Mouse (Mus musculus): ENCODE results near the gene Bag5. TPM values are rescaled to one million over a fixed set of nuclear protein-coding genes. Genes with fewer than 3 reads are reported as not detected.

Gene Bag5
- polyA plus RNA-seq (2017; shearing (Covaris generic)), result 53.1 TPM

GRCm38 (mm10) chr12:111713004-111713651 lies at the start of gene Bag5, which contains the start of gene Apopt1:
TSS of gene Bag5 (minus strand) at chr12:111713257.
TSS of gene Apopt1 (plus strand) at chr12:111713261.

DNA sequence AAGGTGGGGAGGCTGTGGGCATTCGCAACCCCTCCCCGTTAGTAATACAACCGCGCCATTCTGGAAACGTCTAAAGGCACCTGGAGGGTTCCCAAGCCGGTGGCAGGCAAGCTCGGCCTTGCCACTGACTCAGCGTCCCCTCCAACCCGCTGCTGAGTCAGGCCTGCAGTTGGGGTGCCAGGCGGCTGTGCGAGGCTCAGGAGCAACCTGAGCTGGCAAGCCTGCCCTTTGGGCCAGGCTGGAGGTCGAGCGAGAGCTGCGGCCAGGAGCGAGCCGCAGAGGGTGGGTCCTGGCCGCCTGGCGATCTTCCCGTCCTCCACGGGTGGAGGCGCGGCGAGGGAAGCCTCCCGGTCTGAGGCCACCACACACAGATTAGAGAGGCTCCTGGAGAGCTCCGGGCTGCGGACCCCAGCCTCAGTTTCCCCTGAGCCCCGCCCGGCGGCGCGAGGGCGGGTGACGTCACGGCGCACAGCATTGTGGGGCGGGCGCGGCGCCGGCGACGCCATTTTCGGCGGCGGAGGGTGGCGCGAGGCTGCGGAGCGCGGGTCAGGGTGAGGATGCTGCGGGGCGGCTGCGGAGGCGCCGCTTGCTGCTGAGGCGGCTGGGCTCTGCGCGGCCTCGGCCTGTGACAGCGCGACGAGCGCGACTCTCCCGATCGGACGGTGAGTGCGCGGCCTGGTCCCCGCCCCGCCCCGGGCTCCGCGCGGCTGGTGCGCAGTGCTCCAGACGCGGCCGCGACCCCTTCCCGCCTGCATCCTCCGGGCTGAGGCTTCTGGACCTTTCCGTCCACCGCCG lies 45.5 kb upstream of the Bag5 start, which contains the start of gene Klc1:
Gene Klc1, plus strand, starts transcription at position 469 of the 795 bp plus-strand sequence.

DNA sequence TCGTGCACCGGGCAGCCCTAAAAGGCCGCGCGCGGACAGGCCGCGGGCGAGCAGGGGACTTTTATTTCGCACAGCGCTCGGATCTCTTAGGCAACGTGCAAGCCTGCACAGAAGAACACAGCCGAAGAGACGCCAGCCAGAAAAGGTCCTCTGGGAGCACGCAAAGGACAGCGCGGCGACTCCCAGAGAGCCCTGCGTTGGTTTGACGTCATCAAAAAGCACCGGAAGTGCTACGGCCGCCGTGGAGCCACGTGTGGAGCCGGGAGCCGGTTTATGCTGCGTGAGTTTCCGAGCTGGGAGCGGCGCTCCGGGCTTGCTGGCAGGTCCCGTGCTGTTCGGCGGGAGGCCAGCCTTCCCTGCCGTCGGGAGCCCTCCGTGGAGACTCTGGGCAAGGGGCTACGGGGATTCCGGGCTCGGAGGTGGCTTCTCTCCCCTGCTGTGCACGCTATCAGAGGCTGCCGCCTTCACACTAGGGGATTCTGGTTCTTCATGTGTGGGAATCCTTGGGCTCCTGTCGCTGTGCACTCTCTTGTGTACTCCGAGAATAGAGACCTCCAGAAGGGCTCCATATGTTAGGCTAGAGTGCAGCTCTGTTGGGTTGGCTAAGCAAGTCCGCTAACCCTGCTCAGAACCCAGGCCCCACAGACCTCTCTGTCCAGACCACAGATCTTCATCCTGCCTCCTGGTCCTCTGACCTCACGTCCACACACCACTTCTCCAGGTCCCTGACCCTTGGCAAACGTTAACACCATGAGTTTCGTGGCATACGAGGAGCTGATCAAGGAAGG lies 35.0 kb downstream of the Bag5 start, which contains the start of gene Trmt61a:
Gene Trmt61a, plus strand, starts transcription at position 224 of the 788 bp plus-strand sequence.

DNA sequence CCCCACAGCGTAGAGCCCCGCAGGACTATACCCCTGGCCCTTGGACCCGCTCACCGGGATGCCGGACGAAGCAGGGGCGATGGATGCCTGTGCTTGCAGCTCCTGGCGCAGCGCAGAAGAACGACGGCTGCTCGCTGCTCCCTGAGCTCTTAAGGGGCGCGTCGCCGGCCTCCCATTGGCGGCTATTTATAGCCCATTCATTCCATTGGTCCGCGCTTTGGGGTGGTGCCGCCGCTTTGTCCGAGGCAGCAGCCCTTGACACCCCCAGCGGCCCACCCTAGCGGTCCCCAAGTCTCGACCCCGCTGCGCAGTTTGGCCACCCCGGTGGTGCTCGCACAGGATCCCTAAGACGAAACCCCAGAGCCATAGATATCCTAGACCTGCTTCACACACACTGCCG lies 40.9 kb downstream of the Bag5 start, which contains the start of gene Ckb:
Gene Ckb, minus strand, starts transcription at position 163 of the 400 bp plus-strand sequence.

Other genes with a start within 250 kb of the Bag5 start
- gene Gm266, start 227.4 kb downstream of the Bag5 start, polyA plus RNA-seq (2017; shearing (Covaris generic)), result not detected
- gene Eif5, start 175.2 kb downstream of the Bag5 start, polyA plus RNA-seq (2017; shearing (Covaris generic)), result 596 TPM
- 129 TPM for gene Mark3, start 138.7 kb downstream of the Bag5 start, polyA plus RNA-seq (2017; shearing (Covaris generic))
- gene Ckb, start 40.9 kb downstream of the Bag5 start, polyA plus RNA-seq (2017; shearing (Covaris generic)), result 38.7 TPM
- 24.0 TPM for gene Trmt61a, start 35.2 kb downstream of the Bag5 start, polyA plus RNA-seq (2017; shearing (Covaris generic))
- gene Apopt1, start within 50 bp of the Bag5 start, polyA plus RNA-seq (2017; shearing (Covaris generic)), result 59.8 TPM
- 54.3 TPM for gene Klc1, start 45.6 kb upstream of the Bag5 start, polyA plus RNA-seq (2017; shearing (Covaris generic))
- 4.1 TPM for gene Xrcc3, start 100.6 kb upstream of the Bag5 start, polyA plus RNA-seq (2017; shearing (Covaris generic))
- gene Zfyve21, start 100.9 kb upstream of the Bag5 start, polyA plus RNA-seq (2017; shearing (Covaris generic)), result 8.5 TPM
- gene Ppp1r13b, start 194.9 kb upstream of the Bag5 start, polyA plus RNA-seq (2017; shearing (Covaris generic)), result 75.9 TPM